Mouse (Mus musculus): Measurements from ENCODE around the gene G3bp2.

G3bp2 gene

GRCm38 (mm10) chr5:92098351-92099109 lies 15.0 kb upstream of the G3bp2 start:
- DNase-seq (ENCODE audit: low read depth, low spot score) = no peak

DNA sequence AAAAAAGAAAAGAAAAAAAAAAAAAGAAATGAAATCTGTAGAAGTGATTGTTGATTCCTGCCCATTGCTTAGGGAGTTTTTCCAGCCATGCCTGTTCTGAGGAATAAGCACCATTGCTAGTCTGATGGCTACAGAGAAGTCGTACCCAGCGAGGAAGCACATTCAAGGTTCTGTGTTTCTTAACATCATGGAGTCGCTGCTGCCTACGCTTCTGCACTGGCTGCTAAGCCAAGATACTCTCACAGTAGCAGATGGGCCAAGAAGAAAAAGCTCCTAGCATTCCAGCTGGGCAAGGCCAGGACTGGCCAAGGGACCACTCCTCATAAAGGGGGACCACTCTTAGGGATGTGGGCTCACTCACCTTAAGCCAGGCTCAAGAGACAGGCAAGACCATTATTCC lies 14.3 kb upstream of the G3bp2 start:
- no peak for DNase-seq (ENCODE audit: low read depth, low spot score)

DNA sequence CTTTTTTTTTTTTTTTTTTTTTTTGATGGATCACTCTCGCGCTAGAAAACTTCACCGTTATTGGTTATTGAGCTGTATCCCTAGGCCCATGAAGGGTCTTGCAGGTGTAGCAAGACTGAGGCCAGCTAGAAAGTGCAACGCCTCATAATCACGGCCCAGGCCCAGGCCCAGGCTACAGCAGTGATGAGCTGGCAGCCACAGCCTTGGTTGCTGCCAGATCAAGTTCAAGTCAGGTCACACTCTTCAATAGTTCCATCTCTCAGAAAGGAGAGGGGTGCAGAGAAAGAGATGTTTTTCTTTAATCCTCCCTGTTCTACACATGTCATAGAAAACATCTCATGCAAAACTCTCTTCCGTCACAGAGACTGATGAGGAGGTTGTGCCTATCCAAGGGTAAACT lies 13.3 kb upstream of the G3bp2 start:
- no peak for DNase-seq (ENCODE audit: low read depth, low spot score)

DNA sequence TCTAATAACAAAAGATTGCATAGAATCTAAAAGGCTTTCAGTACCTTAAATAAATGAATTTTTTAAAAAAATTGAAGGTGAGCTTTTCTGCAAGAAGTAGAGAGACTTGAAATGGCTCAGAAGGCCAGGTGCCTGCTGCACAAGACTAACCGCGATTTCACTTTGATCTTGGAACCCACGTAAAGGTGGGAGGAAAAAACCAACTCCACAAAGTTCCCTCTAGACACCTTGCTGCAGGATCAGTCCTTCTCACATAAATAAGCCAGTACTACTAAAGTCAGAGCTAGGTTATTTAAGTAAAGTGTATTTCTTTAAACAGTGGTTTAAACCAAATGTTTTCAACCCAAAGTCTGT lies 10.5 kb upstream of the G3bp2 start:
- DNase-seq (ENCODE audit: low read depth, low spot score) = no peak

DNA sequence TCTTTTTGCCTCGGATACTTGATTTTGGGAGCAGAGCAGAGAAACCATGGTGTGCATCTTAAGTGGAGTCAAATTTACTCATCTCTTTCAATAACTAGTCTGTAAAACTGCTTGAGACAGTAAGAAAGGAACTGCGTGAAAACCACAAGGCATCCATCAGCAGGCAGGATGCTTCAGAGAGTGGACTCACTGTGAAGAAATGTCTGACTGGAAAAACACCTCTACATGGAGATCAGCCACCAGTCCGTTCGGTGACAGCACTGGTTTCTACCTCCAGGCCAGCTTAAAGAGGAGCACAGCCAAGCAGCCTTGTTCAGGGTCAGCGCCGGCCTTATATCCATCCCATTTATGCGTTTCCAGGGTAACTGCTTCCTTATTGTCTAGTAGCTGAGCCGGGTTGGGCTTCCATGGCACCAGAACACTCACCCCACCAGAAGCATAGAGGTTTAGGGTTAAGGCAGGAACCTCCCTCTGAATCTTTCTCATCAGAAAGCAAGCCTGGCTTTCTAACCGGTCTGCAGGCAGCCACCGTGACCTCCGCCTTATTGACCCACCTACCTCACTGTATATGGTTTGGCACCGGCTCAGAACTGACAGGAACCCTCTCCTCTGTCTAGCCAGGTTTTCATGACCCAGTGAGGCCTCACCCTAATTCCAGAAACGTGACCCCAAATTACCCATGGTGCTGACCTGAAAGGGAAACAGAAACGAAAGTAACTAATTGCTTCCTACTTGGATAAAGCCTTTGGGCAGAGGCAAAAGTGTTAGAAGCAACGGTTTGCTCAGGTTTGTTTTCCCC lies 9.9 kb upstream of the G3bp2 start:
- no peak for DNase-seq (ENCODE audit: low read depth, low spot score)

DNA sequence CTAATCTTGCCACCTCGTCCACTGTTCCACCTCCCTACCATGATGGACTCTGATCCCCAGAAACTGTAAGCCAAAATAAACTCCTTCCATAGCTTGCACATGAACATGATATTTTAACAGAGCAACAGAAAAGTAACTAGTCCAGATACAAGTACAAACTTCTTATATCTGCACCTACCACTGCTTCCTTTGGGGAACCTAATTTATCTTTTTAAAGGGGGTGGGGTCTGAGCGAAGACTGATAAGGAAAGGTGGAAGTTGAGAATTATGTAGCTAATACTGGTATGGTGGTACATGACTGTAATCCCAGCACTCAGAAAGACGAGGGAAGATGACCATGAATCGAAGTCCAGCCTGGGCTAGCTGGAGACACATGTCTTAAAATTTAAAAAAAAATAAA lies 4.0 kb upstream of the G3bp2 start:
- no peak for DNase-seq (ENCODE audit: low read depth, low spot score)

DNA sequence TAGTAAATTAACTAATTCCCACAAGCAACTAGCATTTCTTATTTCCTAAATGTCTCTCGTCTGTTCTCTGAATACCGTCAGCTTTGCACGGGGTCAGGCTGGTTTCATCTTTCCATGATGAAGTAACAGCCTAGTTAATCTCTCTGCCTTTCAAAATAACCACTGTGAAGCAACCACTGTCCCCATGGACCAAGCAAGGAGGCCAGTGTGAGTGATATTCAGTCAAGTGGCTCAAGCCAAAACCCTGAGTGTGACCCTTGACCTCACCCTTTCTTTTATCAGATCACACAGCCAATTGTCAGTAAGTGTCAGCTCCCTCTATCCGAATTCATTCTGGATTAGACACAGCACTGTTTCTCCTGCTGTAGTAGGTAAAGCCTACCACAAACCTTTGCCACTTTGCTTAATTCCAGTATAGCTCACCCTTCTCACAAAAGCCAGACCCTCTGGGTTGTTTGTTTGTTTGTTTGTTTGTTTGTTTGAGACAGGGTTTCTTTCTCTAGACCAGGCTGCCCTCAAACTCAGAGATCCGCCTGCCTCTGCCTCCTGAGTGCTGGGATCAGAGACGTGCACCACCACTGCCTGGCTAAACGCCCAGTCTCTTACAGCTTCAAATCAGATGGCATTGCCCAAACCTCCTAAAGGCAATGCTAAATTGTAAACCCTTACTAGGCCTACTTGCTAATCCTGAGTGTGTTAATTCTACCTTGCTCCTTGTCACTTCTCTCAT lies 2.5 kb upstream of the G3bp2 start:
- no peak for DNase-seq (ENCODE audit: low read depth, low spot score)

GRCm38 (mm10) chr5:92085246-92085645 lies 1.7 kb upstream of the G3bp2 start:
- DNase-seq (ENCODE audit: low read depth, low spot score) = no peak

GRCm38 (mm10) chr5:92082821-92083401 lies 608 bp downstream of the G3bp2 start:
- peak; percentile 52 for DNase-seq (ENCODE audit: low read depth, low spot score)

- no peak for DNase-seq (ENCODE audit: low read depth, low spot score)
Observed at GRCm38 (mm10) chr5:92081326-92081725, 2.2 kb downstream of the G3bp2 start.

- no peak for DNase-seq (ENCODE audit: low read depth, low spot score)
Observed at GRCm38 (mm10) chr5:92080400-92080799, 3.1 kb downstream of the G3bp2 start.

DNA sequence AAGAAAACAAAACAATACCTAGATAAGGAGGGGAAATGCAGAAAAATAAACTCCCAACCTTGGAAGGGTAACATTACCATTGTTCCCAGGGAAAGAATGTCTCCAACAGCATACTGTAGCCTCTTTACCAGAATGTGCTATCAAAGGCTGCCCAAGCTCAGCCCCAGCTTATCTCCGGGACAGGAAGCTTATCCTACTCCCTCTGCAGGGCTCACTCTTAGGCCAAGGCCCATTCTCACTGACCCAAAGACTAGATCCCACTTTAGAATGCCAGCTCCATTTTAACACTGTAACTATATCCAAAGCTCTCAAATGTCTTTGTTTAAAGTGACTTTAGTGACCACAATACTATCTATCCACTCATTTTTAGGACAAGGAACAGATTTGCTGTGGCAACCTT lies 4.2 kb downstream of the G3bp2 start:
- DNase-seq (ENCODE audit: low read depth, low spot score) = no peak

DNA sequence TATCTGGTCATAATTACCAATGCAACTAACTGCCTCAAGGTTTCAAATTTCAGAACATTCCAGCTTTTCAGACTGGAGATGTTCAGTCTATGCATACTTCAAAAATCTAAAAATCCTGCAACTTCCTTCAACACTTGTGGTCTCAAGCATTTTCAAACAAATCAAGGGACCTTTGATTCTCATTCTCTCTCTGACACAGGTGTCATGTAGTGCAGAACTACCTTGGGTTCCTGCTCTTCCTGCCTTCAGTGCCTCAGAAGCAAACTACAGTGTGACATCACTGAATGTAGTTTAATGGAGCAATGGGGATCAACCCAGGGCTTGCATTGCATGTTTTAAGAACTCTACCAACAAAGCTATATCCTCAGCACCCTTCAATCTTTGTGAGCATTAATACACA lies 4.8 kb downstream of the G3bp2 start:
- DNase-seq (ENCODE audit: low read depth, low spot score) = no peak

DNA sequence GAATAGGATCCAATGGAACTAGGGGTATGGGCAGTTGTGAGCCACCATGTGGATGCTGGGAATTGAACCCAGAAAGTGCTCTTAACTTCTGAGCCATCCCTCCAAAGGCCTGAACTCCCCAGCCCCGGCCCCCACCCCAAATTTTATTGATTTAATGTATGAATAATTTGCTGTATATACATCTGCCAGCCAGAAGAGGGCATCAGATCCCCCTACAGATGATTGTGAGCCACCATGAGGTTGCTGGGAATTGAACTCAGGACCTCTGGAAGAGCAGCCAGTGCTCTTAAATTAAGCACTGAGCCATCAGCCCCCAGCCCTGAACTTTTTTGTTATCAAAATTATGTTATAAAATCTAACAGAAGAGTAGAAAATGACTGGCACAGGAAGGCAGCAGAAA lies 7.2 kb downstream of the G3bp2 start:
- no peak for DNase-seq (ENCODE audit: low read depth, low spot score)

- DNase-seq (ENCODE audit: low read depth, low spot score) = no peak
Observed at GRCm38 (mm10) chr5:92074061-92074460, 9.5 kb downstream of the G3bp2 start.

DNA sequence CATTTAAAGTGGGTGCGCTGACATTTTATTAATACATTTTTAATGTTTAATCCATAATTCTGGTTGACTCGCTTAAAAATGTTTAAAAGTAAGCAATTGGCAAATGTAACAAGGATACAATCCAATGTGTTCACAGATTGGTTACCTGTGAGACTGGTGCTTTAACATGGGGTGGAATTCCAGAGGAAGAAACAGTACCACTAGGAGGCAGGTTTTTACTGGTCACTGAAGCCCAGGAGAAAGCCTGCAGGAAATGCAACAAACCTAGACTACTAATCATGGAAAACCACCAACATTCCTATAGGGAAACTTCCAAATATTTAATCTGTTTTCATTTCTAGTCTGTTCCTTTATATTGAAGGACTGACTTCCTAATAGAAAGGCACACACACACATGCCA lies 20.3 kb downstream of the G3bp2 start:
- no peak for DNase-seq (ENCODE audit: low read depth, low spot score)

DNA sequence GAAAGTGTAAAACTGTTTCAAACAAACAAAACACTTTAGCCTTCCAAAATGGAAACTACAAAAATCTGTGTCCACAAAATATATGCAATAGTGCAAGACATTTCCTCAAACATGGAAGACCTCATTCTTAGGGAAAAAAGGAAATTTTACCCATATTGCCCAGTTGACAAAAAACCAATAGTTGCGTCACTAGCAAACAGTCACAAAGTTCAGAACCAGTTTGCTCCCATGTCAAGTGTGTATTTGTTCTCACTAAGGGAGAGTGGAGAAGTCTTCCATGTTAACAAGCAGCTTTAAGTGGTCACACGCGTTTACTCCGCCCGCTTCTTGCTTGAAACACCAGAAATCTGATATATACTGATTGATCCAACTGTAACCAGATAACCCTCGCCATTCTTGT lies 30.7 kb downstream of the G3bp2 start:
- DNase-seq (ENCODE audit: low read depth, low spot score) = no peak

DNA sequence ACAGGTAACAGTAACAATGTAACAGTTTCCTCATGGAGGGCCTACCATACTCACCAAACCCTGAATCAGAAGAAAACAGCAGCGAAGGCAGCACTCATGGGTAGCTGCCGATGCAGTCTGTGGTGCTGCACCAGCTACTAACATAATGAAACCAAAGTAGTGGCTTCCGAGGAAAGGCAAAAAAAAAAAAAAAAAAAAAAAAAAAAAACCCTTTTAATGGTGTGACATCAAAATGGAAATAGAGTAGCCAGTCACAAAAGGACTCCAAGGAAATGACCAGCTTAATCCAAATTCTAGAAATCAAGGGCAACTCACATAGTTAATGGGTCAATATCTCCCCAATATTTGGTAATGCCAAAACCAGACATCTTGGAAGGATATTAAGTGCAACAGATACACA lies 33.1 kb downstream of the G3bp2 start:
- DNase-seq (ENCODE audit: low read depth, low spot score) = no peak

DNA sequence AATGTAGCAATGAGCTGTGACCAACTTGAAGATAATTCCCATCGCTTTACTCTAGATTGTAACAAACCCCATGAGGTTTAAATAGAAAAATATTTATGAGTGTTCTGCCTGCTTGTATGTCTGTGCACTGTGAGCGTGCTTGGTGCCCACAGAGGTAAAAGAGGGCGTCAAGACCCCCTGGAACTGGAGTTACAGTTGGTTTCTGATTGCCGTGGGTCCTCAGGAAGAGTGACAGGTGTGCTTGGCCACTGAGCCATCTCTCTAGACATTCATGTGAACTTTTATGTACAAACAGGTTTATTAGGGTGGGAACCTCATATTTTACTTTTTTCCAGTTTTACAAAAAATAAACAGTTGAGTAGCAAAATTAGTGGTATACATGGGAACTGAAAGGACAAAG lies 39.7 kb downstream of the G3bp2 start, which contains the start of gene Cdkl2:
Gene Cdkl2 (minus strand): TSS at position 101 of the 400 bp plus-strand sequence.
- no peak for DNase-seq (ENCODE audit: low read depth, low spot score)

- peak; percentile 85 for DNase-seq (ENCODE audit: low read depth, low spot score)
Observed at GRCm38 (mm10) chr5:92042377-92043348, 40.9 kb downstream of the G3bp2 start.

DNA sequence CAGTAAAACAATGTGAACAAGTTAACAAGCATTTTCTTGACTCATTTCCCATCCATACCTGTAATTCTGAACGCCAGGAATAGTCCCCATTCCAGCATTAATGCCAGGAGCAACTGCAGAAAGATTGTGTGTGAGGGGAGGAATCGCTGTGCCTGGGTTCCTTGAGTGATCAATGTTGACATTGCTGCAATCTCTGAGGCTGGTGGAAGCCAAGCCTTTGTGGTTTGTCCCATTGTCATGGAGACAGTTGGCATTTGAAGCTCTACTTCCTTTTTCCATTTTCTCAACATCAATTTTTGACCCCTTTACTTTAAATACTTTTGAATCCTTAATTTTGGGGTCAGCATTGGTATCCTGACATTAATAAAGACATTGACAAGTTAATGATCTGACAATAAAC lies 63.6 kb downstream of the G3bp2 start:
- DNase-seq (ENCODE audit: low read depth, low spot score) = no peak

Measured in forelimb bud, embryonic 11.5 days (tissue).